Mouse (Mus musculus): Measurements from ENCODE around the gene Ush1c.

DNA sequence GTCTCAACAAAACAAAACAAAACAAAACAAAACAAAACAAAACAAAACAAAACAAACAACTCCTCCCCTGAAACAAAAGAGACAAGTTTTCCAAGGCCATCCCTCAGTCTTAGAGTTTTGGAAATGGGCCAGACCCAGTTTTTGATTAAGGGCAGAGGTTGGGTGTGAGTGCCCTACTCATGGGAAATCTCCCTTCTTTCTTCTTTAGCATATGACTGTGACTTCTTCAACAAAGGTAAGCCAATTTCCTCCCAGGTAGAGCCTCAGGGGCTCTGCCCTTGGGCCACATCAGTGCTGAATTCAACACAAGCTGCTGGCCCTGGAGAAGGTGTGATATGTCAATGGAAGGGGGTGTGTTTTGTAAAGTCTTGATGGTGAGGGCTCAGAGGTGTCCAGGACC lies 42.6 kb upstream of the Ush1c start:
- no peak for TF ChIP-seq POLR2A (IDR thresholded peaks at IDR 0.05; ENCODE audit: insufficient read depth, low read depth, low read length)
- TF ChIP-seq CTCF (IDR thresholded peaks at IDR 0.05; ENCODE audit: insufficient read depth, low read depth, low read length), result no peak
